Mouse (Mus musculus): ENCODE results near the gene H2-Q6. TPM values are rescaled to one million over a fixed set of nuclear protein-coding genes. Genes with fewer than 3 reads are reported as not detected.
A peak's percentile ranks its signal among the peaks of the same experiment; 100 is the strongest.
"Not testable (repeated sequence)": the region's sequence is repeated elsewhere in the genome, so short reads cannot be mapped to it uniquely, and the experiment has no call there.

The H2-Q6 gene
- 1.7 and 2.1 TPM in 2 replicates for polyA plus RNA-seq (2015; fragmentation: Nextera tagmentation; extraction: Ambion mirVana)

DNA sequence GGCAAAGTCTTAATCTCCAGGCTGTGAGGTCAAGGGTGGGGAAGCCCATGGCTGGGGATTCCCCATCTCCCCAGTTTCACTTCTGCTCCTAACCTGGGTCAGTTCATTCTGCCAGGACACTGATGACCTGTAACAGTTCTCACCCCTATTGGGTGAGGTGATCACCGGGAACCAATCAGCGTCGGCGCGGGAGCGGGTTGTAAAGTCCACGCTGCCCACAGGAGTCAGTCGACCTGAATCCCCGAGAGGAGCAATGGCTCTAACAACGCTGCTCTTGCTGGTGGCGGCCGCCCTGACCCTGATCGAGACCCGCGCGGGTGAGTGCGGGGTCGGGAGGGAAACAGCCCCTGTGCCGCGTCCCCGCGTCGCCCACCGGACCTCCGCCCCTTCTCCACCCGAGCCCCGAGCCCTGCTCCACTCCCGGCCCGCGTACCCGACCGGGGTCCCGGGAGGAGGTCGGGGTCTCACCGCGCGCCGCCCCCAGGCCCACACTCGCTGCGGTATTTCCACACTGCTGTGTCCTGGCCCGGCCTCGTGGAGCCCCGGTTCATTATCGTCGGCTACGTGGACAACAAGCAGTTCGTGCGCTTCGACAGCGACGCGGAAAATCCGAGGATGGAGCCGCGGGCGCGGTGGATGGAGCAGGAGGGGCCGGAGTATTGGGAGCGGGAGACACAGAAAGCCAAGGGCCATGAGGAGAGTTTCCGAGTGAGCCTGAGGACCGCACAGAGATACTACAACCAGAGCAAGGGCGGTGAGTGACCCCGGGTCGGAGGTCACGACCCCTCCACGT lies at the start of gene H2-Q6:
TSS of gene H2-Q6 (plus strand) at position 227 of the 793 bp plus-strand sequence.
- ATAC-seq = peak; percentile 87
- H3K27ac ChIP-seq; H3K4me1 ChIP-seq (replicated peaks); H3K36me3 ChIP-seq; H3K9me3 ChIP-seq: not testable (repeated sequence)
- 0 out of 2 replicates have a peak within 1 kb of the TSS, but pooled peaks have one; percentile 13 for H3K9ac ChIP-seq
- peaks cover 16% of the 10 kb centered on the region for H3K27me3 ChIP-seq (replicated peaks)
- peak within 1 kb of the TSS; percentile 36 for H3K4me3 ChIP-seq (replicated peaks)
- peak within 1 kb of the TSS; percentile 77 for H3K4me2 ChIP-seq (replicated peaks)
- 2% methylated on average over 59 of the region's 66 CpGs for WGBS

DNA sequence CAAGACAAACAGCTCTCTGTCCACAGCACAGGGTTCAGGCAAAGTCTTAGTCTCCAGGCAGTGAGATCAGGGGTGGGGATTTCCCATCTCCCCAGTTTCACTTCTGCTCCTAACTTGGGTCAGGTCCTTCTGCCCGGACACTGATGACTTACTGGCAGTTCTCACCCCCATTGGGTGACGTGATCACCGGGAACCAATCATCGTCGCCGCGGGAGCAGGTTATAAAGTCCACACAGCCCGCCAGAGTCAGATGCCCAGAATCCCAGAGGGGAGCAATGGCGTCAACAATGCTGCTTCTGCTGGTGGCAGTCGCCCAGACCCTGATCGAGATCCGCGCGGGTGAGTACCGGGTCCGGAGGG lies 45.3 kb upstream of the H2-Q6 start, which contains the start of gene H2-Q4:
TSS of gene H2-Q4 (plus strand) at position 249 of the 360 bp plus-strand sequence.
- peak; percentile 98 for ATAC-seq
- Histone ChIP-seq H3K4me3 (replicated peaks) (peak within 1 kb of the TSS; percentile 68), H3K9me3 (no peaks in the 10 kb centered on the region), H3K9ac (peak within 1 kb of the TSS; percentile 60), H3K36me3 (no peaks in the 10 kb centered on the region), H3K27me3 (replicated peaks) (no peaks in the 10 kb centered on the region), H3K27ac (0 out of 2 replicates have a peak within 1 kb of the TSS, but pooled peaks have one; percentile 3), H3K4me1 (replicated peaks) (no peaks in the 10 kb centered on the region), H3K4me2 (replicated peaks) (peak within 1 kb of the TSS; percentile 91)
- WGBS = under 1% methylated on average over 16 of the region's 16 CpGs

DNA sequence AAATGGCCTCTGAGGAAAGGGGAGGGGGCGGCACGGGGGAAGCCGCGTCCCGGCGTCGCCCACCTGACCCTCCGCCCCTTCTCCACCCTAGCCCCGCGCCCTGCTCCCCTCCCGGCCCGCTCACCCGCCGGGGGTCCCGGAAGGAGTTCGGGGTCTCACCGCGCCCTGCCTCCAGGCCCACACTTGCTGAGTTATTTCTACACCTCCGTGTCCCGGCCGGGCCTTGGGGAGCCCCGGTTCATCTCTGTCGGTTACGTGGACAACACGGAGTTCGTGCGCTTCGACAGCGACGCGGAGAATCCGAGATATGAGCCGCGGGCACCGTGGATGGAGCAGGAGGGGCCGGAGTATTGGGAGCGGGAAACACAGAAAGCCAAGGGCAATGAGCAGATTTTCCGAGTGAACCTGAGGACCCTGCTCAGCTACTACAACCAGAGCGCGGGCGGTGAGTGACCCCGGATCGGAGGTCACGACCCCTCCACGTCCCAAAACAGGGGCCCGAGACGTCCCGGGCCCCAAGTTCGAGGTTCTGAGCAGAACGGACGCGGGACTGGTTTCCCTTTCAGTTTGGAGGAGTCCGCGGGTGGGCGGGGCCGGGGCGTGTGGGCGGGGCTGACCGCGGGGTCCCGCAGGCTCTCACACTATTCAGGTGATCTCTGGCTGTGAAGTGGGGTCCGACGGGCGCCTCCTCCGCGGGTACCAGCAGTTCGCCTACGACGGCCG lies 44.8 kb upstream of the H2-Q6 start:
- H3K36me3 ChIP-seq = no peaks in the 10 kb centered on the region
- H3K27me3 ChIP-seq (replicated peaks) = no peaks in the 10 kb centered on the region
- under 1% methylated on average over 70 of the region's 70 CpGs for WGBS
- H3K4me3 ChIP-seq (replicated peaks) = peak overlapping the region; percentile 68
- H3K27ac ChIP-seq = no peak overlapping the region
- H3K4me2 ChIP-seq (replicated peaks) = peak overlapping the region; percentile 91
- peak overlapping the region; percentile 60 for H3K9ac ChIP-seq
- peak; percentile 82 for ATAC-seq
- no peaks in the 10 kb centered on the region for H3K4me1 ChIP-seq (replicated peaks)
- no peaks in the 10 kb centered on the region for H3K9me3 ChIP-seq

DNA sequence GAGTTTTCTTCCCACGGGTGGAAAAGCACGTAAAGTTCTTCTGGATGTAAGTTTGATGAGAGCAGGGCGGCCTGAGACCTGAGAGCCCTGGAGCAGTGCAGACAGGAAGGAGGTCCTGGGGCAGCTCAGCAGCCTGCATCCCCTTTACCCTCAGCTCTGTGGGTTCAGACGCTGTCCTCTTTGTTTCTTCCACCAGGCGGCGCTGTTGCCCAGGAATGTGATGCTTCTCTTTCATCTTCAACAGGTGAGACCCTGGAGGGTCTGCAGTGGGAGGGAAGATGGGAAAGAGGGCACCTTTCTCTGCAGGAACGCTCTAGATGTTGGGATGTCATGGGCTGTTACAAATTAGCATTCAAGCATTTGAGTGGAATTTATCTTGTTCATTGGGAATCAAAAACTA lies 34.9 kb upstream of the H2-Q6 start:
- not testable (repeated sequence) for H3K4me3 ChIP-seq (replicated peaks); H3K9me3 ChIP-seq; H3K9ac ChIP-seq; H3K4me2 ChIP-seq (replicated peaks); H3K27ac ChIP-seq; H3K27me3 ChIP-seq (replicated peaks); ATAC-seq; H3K36me3 ChIP-seq; H3K4me1 ChIP-seq (replicated peaks)
- WGBS = 5% methylated on average over 7 of the region's 7 CpGs

DNA sequence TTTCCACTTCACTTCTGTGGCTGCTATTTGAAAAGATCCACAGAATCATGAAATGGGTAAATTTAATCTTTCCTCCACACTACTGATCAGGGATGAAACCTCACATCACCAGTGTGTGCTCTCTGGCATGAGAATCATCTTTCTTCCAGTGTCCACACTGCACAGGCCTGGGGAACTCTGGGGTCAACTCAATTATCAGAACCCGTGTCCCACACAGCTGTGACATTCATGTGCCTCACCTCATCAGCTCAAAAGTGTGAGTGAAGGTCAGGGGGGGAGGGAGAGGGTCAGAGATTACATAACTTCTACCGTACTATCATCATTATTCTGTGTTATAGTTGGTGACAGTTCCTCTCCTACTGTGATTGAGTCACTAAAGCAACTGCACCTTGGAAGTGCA lies 32.0 kb upstream of the H2-Q6 start:
- not testable (repeated sequence) for H3K27ac ChIP-seq; H3K9ac ChIP-seq; H3K4me1 ChIP-seq (replicated peaks); H3K36me3 ChIP-seq; H3K27me3 ChIP-seq (replicated peaks); ATAC-seq; H3K9me3 ChIP-seq; H3K4me3 ChIP-seq (replicated peaks); H3K4me2 ChIP-seq (replicated peaks)
- 71% methylated on average over 2 of the region's 2 CpGs for WGBS

DNA sequence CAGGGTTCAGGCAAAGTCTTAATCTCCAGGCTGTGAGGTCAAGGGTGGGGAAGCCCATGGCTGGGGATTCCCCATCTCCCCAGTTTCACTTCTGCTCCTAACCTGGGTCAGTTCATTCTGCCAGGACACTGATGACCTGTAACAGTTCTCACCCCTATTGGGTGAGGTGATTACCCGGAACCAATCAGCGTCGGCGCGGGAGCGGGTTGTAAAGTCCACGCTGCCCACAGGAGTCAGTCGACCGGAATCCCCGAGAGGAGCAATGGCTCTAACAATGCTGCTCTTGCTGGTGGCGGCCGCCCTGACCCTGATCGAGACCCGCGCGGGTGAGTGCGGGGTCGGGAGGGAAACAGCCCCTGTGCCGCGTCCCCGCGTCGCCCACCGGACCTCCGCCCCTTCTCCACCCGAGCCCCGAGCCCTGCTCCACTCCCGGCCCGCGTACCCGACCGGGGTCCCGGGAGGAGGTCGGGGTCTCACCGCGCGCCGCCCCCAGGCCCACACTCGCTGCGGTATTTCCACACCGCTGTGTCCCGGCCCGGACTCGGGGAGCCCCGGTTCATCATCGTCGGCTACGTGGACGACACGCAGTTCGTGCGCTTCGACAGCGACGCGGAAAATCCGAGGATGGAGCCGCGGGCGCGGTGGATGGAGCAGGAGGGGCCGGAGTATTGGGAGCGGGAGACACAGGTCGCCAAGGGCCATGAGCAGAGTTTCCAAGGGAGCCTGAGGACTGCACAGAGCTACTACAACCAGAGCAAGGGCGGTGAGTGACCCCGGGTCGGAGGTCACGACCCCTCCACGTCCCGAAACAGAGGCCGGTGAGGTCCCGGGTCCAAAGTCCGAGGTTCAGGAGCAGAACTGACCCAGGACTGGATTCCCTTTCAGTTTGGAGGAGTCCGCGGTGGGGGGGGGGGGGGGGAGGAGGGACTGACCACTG lies 30.5 kb upstream of the H2-Q6 start:
- H3K9ac ChIP-seq; H3K27ac ChIP-seq; H3K4me1 ChIP-seq (replicated peaks); H3K9me3 ChIP-seq; H3K36me3 ChIP-seq; H3K27me3 ChIP-seq (replicated peaks): not testable (repeated sequence)
- Histone ChIP-seq H3K4me2 (replicated peaks) (peak overlapping the region; percentile 57), H3K4me3 (replicated peaks) (peak overlapping the region; percentile 22; the same call in 1 of the 2 replicates)
- WGBS = 4% methylated on average over 61 of the region's 75 CpGs
- peak; percentile 93 for ATAC-seq

DNA sequence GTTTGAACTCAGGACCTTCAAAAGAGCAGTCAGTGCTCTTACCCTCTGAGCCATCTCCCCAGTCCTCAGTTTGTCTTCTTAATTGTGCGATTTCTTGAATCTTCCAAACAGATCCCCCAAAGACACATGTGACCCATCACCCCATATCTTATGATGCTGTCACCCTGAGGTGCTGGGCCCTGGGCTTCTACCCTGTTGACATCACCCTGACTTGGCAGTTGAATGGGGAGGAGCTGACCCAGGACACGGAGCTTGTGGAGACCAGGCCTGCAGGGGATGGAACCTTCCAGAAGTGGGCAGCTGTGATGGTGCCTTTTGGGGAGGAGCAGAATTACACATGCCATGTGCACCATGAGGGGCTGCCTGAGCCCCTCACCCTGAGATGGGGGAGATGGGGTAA lies 27.7 kb upstream of the H2-Q6 start:
- not testable (repeated sequence) for H3K4me2 ChIP-seq (replicated peaks); H3K27ac ChIP-seq; H3K27me3 ChIP-seq (replicated peaks); H3K4me1 ChIP-seq (replicated peaks); ATAC-seq; H3K9me3 ChIP-seq; H3K9ac ChIP-seq; H3K36me3 ChIP-seq; H3K4me3 ChIP-seq (replicated peaks)
- 81% methylated on average over 2 of the region's 2 CpGs for WGBS

DNA sequence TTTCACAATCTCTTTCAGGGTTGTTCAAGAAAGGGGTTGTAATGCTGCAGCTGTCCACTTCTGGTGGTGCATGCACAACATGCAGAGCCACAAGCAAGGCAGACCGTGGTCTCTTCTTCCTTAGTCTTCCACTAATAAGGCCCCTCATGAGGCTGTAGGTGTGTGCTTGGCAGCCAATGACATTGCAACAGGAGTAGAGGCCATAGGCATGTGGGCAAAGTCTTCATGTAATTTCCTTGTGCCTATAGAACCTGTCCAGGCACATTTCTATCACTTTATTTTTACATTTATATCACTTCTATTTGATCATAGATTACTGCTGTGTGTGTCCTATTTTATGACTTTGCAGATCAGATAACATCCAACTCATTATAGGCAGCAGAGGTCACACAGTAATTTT lies 11.6 kb upstream of the H2-Q6 start:
- H3K4me3 ChIP-seq (replicated peaks); H3K9ac ChIP-seq; H3K9me3 ChIP-seq; H3K4me2 ChIP-seq (replicated peaks); H3K36me3 ChIP-seq; H3K27me3 ChIP-seq (replicated peaks); H3K27ac ChIP-seq; H3K4me1 ChIP-seq (replicated peaks): not testable (repeated sequence)
- peak; percentile 73 for ATAC-seq
- no CpG with 5 or more reads among the region's 1 CpGs for WGBS

DNA sequence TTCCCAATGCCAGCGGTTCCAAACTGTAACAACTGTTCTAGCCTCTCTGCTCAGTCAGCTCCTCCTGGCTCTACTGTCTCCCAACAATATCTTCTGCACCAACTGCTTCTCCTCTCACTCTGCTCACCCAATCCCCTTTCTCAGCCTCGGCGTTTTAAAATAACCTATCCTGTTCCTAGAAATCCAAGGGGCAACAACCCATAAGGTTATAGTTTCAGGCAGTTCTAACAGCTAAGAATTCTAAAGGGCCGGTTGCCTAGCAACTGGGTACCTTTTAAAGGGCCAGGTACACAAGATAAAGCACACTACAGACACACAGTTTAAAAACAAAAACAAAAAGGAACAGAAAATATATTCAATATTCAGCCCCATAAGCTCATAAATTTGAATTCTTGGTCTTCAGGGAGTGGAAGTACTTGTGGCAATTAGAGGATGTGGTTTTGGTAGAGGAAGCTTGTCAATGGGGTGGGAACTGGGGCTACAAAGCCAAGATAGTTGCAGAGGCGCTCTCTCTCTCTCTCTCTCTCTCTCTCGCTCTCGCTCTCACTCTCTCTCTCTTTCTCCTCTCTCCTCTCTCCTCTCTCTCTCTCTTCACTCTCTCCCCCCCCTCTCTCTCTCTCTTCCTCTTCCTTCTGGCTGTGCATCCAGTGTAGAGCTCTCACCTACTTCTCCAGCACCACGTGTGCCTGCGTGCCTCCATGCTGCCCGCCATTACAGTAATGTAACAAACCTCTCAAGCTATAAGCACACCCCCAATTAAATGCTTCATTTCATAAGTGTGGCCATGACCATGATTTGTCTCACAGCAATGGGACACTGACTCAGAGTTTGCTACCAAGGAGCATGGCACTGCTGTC lies 9.1 kb upstream of the H2-Q6 start:
- not testable (repeated sequence) for H3K27me3 ChIP-seq (replicated peaks); H3K4me1 ChIP-seq (replicated peaks); H3K9ac ChIP-seq; H3K27ac ChIP-seq; H3K36me3 ChIP-seq; H3K4me3 ChIP-seq (replicated peaks); H3K4me2 ChIP-seq (replicated peaks); ATAC-seq; H3K9me3 ChIP-seq
- WGBS = 60% methylated on average over 3 of the region's 10 CpGs

DNA sequence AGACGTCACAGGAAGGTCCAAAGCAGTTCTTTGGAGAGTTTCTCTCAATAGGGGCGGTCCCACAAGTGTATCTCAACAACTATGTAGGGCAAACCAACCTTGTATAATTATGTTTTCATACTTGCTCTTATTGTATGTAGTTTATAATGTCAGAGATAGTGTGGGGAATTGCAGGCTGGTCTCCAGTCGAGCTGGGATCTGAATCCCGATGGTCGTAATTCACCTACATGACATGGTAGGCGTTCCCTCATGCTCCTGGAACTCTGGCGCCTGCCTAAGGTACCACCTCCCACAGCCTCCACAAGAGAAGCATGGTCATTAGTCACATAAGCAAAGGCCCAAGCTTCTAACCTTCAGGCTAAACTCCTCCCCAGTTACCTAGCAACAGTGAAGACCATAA lies 5.9 kb upstream of the H2-Q6 start:
- no peaks in the 10 kb centered on the region for H3K9me3 ChIP-seq
- 56% methylated on average over 7 of the region's 7 CpGs for WGBS

DNA sequence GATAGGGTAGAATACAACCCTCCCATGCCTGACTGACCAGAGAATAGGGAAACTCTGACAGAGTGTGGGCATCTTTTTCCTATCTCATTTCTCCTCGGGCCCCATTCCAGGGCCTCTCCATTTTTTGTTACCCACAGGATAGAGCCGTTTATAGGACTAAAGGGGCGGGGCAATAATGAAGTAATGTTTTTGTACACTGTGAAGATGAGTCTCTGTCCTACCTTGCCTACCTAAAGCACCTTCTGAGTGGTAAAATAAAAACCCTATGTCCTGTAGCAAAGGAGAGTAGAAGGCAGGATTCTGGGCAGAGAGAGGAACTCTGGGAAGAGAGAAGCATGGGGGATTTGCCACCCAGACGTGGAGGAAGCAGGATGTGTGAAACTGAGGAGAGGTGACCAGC lies 5.1 kb upstream of the H2-Q6 start:
- not testable (repeated sequence) for H3K9ac ChIP-seq; H3K36me3 ChIP-seq; H3K27me3 ChIP-seq (replicated peaks); H3K4me3 ChIP-seq (replicated peaks); H3K9me3 ChIP-seq; H3K27ac ChIP-seq; H3K4me2 ChIP-seq (replicated peaks); H3K4me1 ChIP-seq (replicated peaks)
- 58% methylated on average over 4 of the region's 4 CpGs for WGBS
- ATAC-seq = 0 out of 2 replicates have a peak, but pooled peaks have one; percentile 16

More for the DNA sequence above, 5.9 kb upstream of the H2-Q6 start:
- Histone ChIP-seq H3K27ac (no peak overlapping the region), H3K36me3 (no peaks in the 10 kb centered on the region), H3K27me3 (replicated peaks) (no peaks in the 10 kb centered on the region), H3K4me3 (replicated peaks) (no peak overlapping the region), H3K4me2 (replicated peaks) (no peak overlapping the region), H3K4me1 (replicated peaks) (no peaks in the 10 kb centered on the region), H3K9ac (no peak overlapping the region)
- ATAC-seq = no peak
